Mouse (Mus musculus) kidney, embryonic 16.5 days (tissue): ENCODE measurements around the gene Tprkb. TPM values are rescaled to one million over a fixed set of nuclear protein-coding genes. Genes with fewer than 3 reads are reported as not detected.
"Not testable (repeated sequence)": the region's sequence is repeated elsewhere in the genome, so short reads cannot be mapped to it uniquely, and the experiment has no call there.

ENCODE experiments used
- ATAC-seq: fragments of 200-750 bp; cut with Nextera tagmentation; 2 replicates; pipeline ENCODE4 v1.8.0; 2017; ENCODE audit warnings: moderate TSS enrichment; ENCODE audit not compliant: low FRiP score, low TSS enrichment
- H3K27ac ChIP-seq: fragments of 300-500 bp; sonication (generic); 2 replicates; pipeline ENCODE4 v1.5.1; 2014; ENCODE audit warnings: low read length
- H3K27me3 ChIP-seq: fragments of 300-500 bp; sonication (generic); 2 replicates; pipeline ENCODE4 v1.6.1; 2014; ENCODE audit warnings: low read length, control low read depth, mixed read lengths; ENCODE audit not compliant: insufficient read depth
- H3K36me3 ChIP-seq: fragments of 300-500 bp; sonication (generic); 2 replicates; pipeline ENCODE4 v1.6.1; 2014; ENCODE audit warnings: low read length, control low read depth, mixed read lengths; ENCODE audit not compliant: insufficient read depth
- H3K4me1 ChIP-seq: fragments of 300-500 bp; sonication (generic); 2 replicates; pipeline ENCODE4 v1.6.1; 2014; ENCODE audit warnings: low read length, control low read depth, mixed read lengths; ENCODE audit not compliant: insufficient read depth
- H3K4me2 ChIP-seq: fragments of 300-500 bp; sonication (generic); replicated peaks from 2 replicates; pipeline ENCODE4 v1.6.1; 2014; ENCODE audit warnings: low read depth, low read length
- H3K4me3 ChIP-seq: fragments of 300-500 bp; sonication (generic); 2 replicates; pipeline ENCODE4 v1.5.1; 2014; ENCODE audit warnings: mild to moderate bottlenecking, low read length
- H3K9ac ChIP-seq: fragments of 300-500 bp; sonication (generic); replicated peaks from 2 replicates; pipeline ENCODE4 v1.6.1; 2014; ENCODE audit warnings: low read length
- H3K9me3 ChIP-seq: fragments of 300-500 bp; sonication (generic); 2 replicates; pipeline ENCODE4 v1.6.1; 2016; ENCODE audit warnings: low read length, control low read depth
- WGBS: fragments of 180-500 bp; shearing (Covaris S2); extraction: QIAGEN DNeasy Blood & Tissue Kit; methylation state at CpG from one replicate; pipeline ENCODE4 v1.1.7; 2014; 5-methylcytosine and 5-hydroxymethylcytosine counted together
- polyA plus RNA-seq: library from polyadenylated mRNA; unstranded; fragments of >200 nt; fragmentation: Nextera tagmentation; extraction: Ambion mirVana; gene quantifications from 2 replicates; pipeline ENCODE4 v1.2.1, GENCODE M21; 2015

The Tprkb gene
- polyA plus RNA-seq, 1 experiment from 2014 or later, result 35.3 TPM

DNA sequence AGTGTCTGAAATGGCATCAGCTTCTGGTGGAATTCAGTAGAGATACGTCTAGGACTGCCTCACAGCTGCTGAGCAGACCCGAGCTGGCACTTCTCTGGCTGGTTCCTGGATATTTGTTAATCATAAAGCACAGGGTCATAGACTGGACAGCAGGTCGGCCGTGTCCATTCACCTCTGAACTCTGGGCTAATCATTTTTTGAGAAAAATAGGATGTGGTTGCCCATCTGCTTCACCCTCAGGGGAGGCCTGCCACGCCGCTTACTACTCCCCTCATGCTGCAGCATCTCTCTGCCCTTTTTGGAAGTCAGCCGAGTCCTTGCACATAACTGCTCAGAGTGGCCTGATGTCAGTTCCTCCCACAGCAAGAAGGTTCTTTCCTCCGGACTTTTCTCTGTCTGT, 22.4 kb downstream of the Tprkb start:
- H3K4me3 ChIP-seq, result no peak overlapping the region

DNA sequence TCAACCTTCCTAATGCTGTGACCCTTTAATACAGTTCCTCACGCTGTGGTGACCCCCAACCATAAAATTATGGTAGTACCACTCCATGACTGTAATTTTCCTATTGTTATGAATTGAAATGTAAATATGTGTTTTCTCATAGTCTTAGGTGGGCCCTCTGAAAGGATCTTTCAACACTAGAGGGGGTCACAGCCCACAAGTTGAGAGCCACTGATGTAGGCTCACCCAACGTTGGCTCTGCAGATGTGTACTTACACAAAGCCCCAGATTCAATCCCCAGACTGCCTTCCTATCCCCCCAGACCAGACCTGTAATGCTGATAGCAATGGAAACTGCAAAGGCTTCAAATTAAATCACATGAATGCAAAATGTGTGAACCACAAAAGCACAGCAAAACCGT, 24.0 kb downstream of the Tprkb start:
- Histone ChIP-seq H3K9ac (no peak overlapping the region), H3K27ac (no peak overlapping the region), H3K4me2 (no peak overlapping the region), H3K9me3 (no peaks in the 10 kb centered on the region), H3K4me3 (no peak overlapping the region), H3K36me3 (peaks cover 14% of the 10 kb centered on the region; the same call in 1 of the 2 replicates), H3K4me1 (no peaks in the 10 kb centered on the region; the same call in 1 of the 2 replicates), H3K27me3 (no peaks in the 10 kb centered on the region)
- 73% methylated on average over 3 of the region's 3 CpGs for WGBS
- no peak for ATAC-seq

More for the DNA sequence above, 22.4 kb downstream of the Tprkb start:
- Histone ChIP-seq H3K9ac (no peak overlapping the region), H3K27ac (peak overlapping the region; percentile 5; the same call in 1 of the 2 replicates), H3K9me3 (no peaks in the 10 kb centered on the region), H3K4me1 (no peaks in the 10 kb centered on the region; the same call in 1 of the 2 replicates), H3K36me3 (peaks cover 25% of the 10 kb centered on the region), H3K27me3 (no peaks in the 10 kb centered on the region), H3K4me2 (no peak overlapping the region)
- 65% methylated on average over 8 of the region's 8 CpGs for WGBS
- ATAC-seq, result no peak

DNA sequence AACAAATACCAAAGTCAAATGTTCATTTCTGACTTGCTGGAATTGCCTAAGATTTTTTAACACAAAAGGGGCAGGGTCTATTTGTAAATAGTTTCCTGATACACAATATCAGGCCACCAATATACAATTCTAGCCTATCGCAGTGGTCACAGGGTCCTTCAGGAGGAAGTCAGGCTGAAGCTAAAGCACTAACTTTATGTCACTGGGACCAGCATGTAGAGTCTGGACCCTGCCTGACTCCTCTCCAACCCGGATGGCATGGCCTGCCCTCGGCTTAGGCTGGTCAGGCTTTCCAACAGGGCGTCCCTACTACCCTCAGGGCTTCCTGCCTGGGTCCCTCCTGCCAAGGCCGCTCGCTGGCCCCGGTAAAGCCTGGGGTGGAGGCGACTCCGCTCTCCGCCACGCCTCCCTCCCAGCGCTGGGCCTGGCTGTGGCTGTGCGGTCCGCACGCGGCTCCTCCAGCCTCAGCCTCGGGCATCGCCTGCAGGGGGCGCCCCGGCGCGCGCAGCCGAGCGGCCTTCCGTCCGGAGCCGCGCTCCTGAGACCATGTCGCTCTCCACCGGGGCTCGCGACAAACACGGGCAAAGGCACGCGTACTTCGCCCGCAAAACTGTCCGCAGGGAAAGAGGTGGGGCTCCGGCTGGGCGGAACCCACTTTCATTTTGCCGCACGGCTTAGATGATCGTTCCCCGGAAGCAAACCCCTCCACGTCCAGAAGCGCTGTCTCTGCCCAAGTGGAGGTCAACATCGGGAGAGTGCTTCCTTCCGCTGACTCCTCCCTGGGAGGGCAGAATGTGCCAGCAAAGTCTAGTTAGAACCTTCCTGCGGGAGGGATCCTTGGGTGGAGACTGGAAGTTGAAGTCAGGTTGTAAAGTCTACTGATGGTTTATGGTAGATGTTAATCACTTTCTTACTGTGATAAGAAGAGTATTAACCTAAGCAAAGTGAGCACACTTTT, 25.1 kb downstream of the Tprkb start:
- H3K4me2 ChIP-seq, result peak overlapping the region; percentile 64
- ATAC-seq, result peak; percentile 97

DNA sequence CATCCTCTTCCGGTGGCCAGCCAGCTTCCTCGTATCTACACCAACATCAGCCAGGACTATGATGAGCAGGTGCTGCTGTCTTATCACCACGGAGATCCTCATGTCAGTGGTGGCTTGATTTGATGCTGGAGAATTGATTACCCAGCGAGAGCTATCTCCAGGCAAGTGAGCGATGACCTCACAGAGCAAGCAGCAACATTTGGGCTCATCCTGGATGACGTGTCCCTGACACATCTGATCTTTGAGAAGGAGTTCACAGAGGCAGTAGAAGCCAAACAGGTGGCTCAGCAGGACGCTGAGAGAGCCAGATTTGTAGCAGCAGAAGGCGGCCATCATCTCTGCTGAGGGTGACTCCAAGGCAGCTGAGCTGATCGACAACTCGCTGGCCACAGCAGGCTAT, 27.0 kb downstream of the Tprkb start:
- WGBS, result 82% methylated on average over 10 of the region's 10 CpGs
- no peak for ATAC-seq
- Histone ChIP-seq H3K4me1 (no peaks in the 10 kb centered on the region; the same call in 1 of the 2 replicates), H3K27ac (no peak overlapping the region), H3K9me3 (no peaks in the 10 kb centered on the region), H3K9ac (no peak overlapping the region), H3K4me2 (no peak overlapping the region), H3K36me3 (peaks cover 12% of the 10 kb centered on the region), H3K4me3 (no peak overlapping the region), H3K27me3 (no peaks in the 10 kb centered on the region)

More for the DNA sequence above, 25.1 kb downstream of the Tprkb start:
- not testable (repeated sequence) for H3K4me1 ChIP-seq, H3K27me3 ChIP-seq, H3K9me3 ChIP-seq
- Histone ChIP-seq H3K36me3 (peaks cover 12% of the 10 kb centered on the region; the same call in 1 of the 2 replicates), H3K9ac (peak overlapping the region; percentile 71), H3K27ac (peak overlapping the region; percentile 80), H3K4me3 (peak overlapping the region; percentile 55)
- WGBS, result under 1% methylated on average over 49 of the region's 50 CpGs

DNA sequence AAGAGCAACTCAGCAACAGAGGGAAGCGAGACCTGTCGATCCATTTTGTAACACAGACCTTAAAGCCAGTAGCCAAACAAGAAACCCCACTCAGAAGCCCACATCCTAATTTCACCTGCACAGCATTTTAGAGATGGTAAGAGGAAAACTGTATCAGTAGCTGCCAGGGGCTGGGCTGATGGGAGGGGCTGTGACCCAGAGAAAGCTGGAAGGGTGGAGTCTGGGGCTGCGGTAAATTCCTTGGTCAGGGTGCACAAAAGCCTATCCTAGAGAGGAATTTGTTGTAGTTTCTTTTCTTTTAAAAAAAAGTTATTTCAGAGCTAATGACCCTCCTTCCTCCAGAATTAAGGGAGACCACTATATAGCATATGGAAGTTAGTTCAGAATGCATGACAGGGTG, 30.8 kb downstream of the Tprkb start:
- ATAC-seq, result no peak
- Histone ChIP-seq H3K4me2 (no peak overlapping the region), H3K27me3 (no peaks in the 10 kb centered on the region), H3K4me1 (no peaks in the 10 kb centered on the region), H3K4me3 (no peak overlapping the region), H3K27ac (no peak overlapping the region), H3K9me3 (no peaks in the 10 kb centered on the region), H3K9ac (no peak overlapping the region), H3K36me3 (peaks cover 45% of the 10 kb centered on the region)
- WGBS, result 99% methylated on average over 3 of the region's 3 CpGs

DNA sequence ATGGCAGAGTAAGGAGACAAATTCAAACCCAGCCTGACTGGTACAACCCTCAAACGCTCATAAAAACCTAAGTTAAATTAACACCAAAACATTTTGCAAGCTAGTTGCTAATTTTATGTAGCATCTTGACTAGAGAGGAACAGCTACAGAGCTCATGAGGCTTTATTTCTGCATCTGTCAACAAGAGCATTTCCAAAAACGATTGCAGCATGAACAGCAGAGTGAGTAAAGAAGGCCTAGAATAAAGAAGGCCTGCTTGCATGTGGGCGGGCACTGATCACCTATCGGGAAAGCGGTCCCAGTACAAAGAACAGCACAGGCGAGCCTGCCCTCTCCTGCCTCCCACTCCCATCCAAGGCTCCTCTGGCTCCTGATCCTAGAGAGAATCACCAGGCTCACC, 36.9 kb downstream of the Tprkb start:
- no peak overlapping the region for H3K27ac ChIP-seq
- H3K36me3 ChIP-seq, result peaks cover 82% of the 10 kb centered on the region
- H3K27me3 ChIP-seq, result no peaks in the 10 kb centered on the region
- no peak overlapping the region for H3K4me3 ChIP-seq
- WGBS, result 89% methylated on average over 6 of the region's 6 CpGs
- H3K4me1 ChIP-seq, result no peaks in the 10 kb centered on the region
- no peak for ATAC-seq
- no peak overlapping the region for H3K9ac ChIP-seq
- H3K9me3 ChIP-seq, result no peaks in the 10 kb centered on the region
- H3K4me2 ChIP-seq, result no peak overlapping the region

DNA sequence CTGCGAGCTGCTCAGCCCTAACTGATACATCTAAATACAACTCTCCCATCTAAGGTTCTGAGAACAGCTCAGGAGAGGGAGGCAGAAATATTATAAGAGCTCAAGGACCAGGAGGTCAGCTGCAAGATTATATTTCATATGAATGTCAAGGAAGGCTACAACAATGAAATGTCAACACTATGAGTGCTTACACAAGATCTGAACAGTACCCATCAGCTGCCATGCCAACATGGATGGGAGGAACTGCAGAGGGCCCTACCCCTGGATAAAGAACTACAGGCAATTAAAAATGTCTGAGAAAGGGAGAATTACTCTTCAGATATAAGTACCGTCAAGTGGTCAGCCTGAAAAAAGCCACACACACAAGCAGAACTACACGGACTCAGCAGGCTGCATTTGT, 45.9 kb downstream of the Tprkb start:
- H3K4me3 ChIP-seq, result no peak overlapping the region
- WGBS, result 78% methylated on average over 3 of the region's 3 CpGs
- no peak for ATAC-seq
- H3K4me2 ChIP-seq, result no peak overlapping the region
- peaks cover 10% of the 10 kb centered on the region for H3K4me1 ChIP-seq
- no peak overlapping the region for H3K9ac ChIP-seq
- no peak overlapping the region for H3K27ac ChIP-seq
- H3K9me3 ChIP-seq, result no peaks in the 10 kb centered on the region
- H3K27me3 ChIP-seq, result no peaks in the 10 kb centered on the region
- H3K36me3 ChIP-seq, result peaks cover 37% of the 10 kb centered on the region

DNA sequence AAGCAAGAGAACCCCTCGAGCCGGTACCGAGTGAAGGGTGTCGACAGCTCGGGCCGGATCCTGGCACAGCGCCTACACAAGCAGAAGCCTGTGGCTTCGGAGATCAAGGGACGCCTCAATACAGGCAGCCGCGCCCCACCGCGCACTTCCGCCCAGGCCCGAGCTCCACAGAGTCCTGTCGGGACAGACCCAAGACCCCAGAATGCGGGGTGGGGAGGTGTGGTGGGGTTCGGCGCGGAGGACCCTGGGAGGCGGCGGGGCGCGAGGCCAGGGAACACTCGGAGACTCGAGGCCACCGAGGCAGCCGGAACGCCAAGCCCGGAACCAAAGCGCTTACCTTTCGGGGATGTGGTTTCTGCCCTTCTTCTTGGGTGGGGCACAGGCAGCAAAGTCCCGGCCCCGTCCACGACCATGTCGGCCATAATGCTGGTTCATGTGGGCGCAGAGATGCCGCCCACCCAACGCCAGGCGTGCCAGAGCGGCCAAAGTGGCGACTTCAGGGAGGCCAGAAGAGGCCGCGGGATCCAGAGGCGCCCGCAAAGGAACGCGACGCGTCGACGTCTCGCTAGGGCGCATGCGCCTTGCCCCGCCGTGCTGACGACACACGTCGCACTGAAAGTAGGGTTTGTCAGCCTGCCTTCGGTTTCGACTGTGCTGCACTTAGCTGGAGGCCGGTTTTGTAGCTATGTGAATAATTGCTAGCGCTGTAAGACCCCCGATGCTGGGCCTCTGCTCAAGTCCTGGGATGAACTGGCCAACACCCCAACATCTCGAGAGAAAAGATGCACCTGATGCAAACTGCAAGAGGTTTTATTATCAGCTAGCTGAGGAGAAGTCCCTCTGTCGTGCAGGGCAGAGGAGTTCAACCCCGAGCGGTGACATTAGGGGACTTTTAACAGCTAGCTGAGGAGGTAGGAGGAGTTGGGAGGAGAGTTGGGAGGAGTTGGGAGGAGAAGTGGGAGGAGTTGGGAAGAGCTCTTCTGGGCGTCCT, 49.7 kb downstream of the Tprkb start, which contains the start of gene Dusp11:
TSS of gene Dusp11 (minus strand) at position 567 of the 991 bp plus-strand sequence.
- WGBS, result under 1% methylated on average over 69 of the region's 70 CpGs
- H3K4me2 ChIP-seq, result peak within 1 kb of the TSS; percentile 89
- H3K27me3 ChIP-seq, result no peaks in the 10 kb centered on the region
- H3K9me3 ChIP-seq, result no peaks in the 10 kb centered on the region
- ATAC-seq, result peak; percentile 98
- H3K4me1 ChIP-seq, result peaks cover 10% of the 10 kb centered on the region
- peaks cover 9% of the 10 kb centered on the region; the same call in 1 of the 2 replicates for H3K36me3 ChIP-seq
- H3K9ac ChIP-seq, result peak within 1 kb of the TSS; percentile 95
- H3K4me3 ChIP-seq, result peak within 1 kb of the TSS; percentile 67
- peak within 1 kb of the TSS; percentile 100 for H3K27ac ChIP-seq

DNA sequence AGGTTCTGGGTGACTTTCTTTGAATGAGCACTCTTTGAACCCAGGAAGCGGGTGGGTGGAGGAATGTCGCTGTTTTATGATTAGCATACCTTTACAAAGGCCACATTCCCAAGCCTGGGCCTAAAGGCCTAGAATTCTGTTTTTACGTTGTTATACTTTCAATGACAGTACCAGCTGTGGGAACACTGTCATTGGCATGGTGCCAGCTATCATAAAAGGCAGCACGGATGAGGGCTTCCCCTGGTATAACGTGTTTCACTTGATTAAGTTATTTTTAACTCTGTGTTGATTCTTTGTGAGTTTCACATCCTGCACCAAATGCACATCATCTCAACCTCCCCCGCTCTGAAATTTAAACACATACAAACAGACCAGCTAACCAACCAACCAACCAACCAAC, 54.4 kb downstream of the Tprkb start:
- H3K36me3 ChIP-seq, H3K9me3 ChIP-seq, H3K9ac ChIP-seq, H3K27ac ChIP-seq, H3K4me2 ChIP-seq, H3K27me3 ChIP-seq, H3K4me3 ChIP-seq, ATAC-seq, H3K4me1 ChIP-seq: not testable (repeated sequence)
- WGBS, result 28% methylated on average over 4 of the region's 6 CpGs
